Mouse (Mus musculus) limb, embryonic 14.5 days (tissue): Measurements from ENCODE around the gene Sytl3. TPM values are rescaled to one million over a fixed set of nuclear protein-coding genes. Genes with fewer than 3 reads are reported as not detected.
"Not testable (repeated sequence)": the region's sequence is repeated elsewhere in the genome, so short reads cannot be mapped to it uniquely, and the experiment has no call there.

Experiments
- ATAC-seq: fragments of 200-750 bp; cut with Nextera tagmentation; 2 replicates; pipeline ENCODE4 v1.8.0; 2017; ENCODE audit warnings: low read depth, moderate number of reproducible peaks, moderate TSS enrichment; ENCODE audit not compliant: low FRiP score
- DNase-seq: peaks from one replicate; pipeline ENCODE4 v3.0.0-alpha.2; 2015; ENCODE audit warnings: low spot score
- H3K27ac ChIP-seq: fragments of 300-500 bp; sonication (generic); replicated peaks from 2 replicates; pipeline ENCODE4 v1.5.1; 2014; ENCODE audit warnings: low read depth, mild to moderate bottlenecking, low read length, moderate library complexity, mixed read lengths
- H3K27me3 ChIP-seq: fragments of 300-500 bp; sonication (generic); 2 replicates; pipeline ENCODE4 v1.6.1; 2014; ENCODE audit warnings: low read length, mixed read lengths; ENCODE audit not compliant: control insufficient read depth, insufficient read depth
- H3K36me3 ChIP-seq: fragments of 300-500 bp; sonication (generic); 2 replicates; pipeline ENCODE4 v1.6.1; 2014; ENCODE audit warnings: mild to moderate bottlenecking, low read length, moderate library complexity, mixed read lengths; ENCODE audit not compliant: control insufficient read depth, insufficient read depth
- H3K4me1 ChIP-seq: fragments of 300-500 bp; sonication (generic); 2 replicates; pipeline ENCODE4 v1.6.1; 2014; ENCODE audit warnings: antibody characterized with exemption, low read length, mixed read lengths; ENCODE audit not compliant: control insufficient read depth, insufficient read depth
- H3K4me2 ChIP-seq: fragments of 300-500 bp; sonication (generic); replicated peaks from 2 replicates; pipeline ENCODE4 v1.6.1; 2014; ENCODE audit warnings: low read depth, mild to moderate bottlenecking, low read length, moderate library complexity; ENCODE audit not compliant: severe bottlenecking
- H3K4me3 ChIP-seq: fragments of 300-500 bp; sonication (generic); replicated peaks from 2 replicates; pipeline ENCODE4 v1.5.1; 2014; ENCODE audit warnings: low read length
- H3K9ac ChIP-seq: fragments of 300-500 bp; sonication (generic); 2 replicates; pipeline ENCODE4 v1.6.1; 2014; ENCODE audit warnings: mild to moderate bottlenecking, low read depth, low read length, moderate library complexity; ENCODE audit not compliant: severe bottlenecking
- H3K9me3 ChIP-seq: fragments of 300-500 bp; sonication (generic); 2 replicates; pipeline ENCODE4 v1.6.1; 2016; ENCODE audit warnings: low read length; ENCODE audit not compliant: control insufficient read depth
- WGBS: fragments of 180-500 bp; shearing (Covaris S2); extraction: QIAGEN DNeasy Blood & Tissue Kit; methylation state at CpG from one replicate; pipeline ENCODE4 v1.1.7; 2014; 5-methylcytosine and 5-hydroxymethylcytosine counted together
- polyA plus RNA-seq, 2 experiments: library from polyadenylated mRNA; depleted of rRNA in 1 of 2; stranded (reverse) in 1 of 2; unstranded in 1 of 2; fragments of >200 nt; fragmentation: Nextera tagmentation in 1 of 2; extraction: Ambion mirVana in 1 of 2; gene quantifications; 2 replicates each; pipeline versions ENCODE4 v1.2.1 to v1.2.3; 2012 to 2014

Gene Sytl3
- polyA plus RNA-seq, 2 experiments, result 0.10 to 0.26 TPM

DNA sequence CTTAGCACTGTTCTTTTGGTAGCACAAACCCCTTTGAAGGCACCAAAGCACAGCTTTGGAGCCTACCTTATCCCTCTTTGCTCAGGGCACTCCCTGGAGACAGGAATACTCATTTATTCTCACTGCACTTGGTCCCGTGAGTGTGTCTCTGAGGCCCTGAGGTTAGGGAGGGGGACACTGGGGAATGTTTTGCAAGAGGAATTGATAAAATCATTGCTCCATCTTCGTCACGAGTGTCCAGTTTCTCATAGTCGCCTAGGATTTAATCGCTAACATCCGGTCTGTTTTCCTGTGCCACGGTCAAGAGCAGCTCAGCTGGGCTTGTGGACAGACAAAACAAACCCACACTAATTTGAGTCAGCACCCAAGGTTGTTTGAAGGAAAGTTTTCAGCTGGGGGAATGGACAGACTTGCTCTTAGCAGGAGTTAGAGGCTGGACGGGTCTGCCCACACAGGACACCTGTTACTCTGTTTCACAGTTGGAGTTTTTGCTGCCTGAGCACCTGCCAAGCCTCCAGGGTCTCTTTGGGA is 26.5 kb downstream of the Sytl3 start:
- not testable (repeated sequence) for H3K36me3 ChIP-seq, H3K27me3 ChIP-seq, DNase-seq, H3K4me3 ChIP-seq, H3K27ac ChIP-seq, H3K9me3 ChIP-seq, H3K4me1 ChIP-seq, H3K9ac ChIP-seq, H3K4me2 ChIP-seq
- WGBS, result 0% methylated on average over 1 of the region's 8 CpGs
- ATAC-seq, result peak; percentile 25; the same call in 1 of the 2 replicates

DNA sequence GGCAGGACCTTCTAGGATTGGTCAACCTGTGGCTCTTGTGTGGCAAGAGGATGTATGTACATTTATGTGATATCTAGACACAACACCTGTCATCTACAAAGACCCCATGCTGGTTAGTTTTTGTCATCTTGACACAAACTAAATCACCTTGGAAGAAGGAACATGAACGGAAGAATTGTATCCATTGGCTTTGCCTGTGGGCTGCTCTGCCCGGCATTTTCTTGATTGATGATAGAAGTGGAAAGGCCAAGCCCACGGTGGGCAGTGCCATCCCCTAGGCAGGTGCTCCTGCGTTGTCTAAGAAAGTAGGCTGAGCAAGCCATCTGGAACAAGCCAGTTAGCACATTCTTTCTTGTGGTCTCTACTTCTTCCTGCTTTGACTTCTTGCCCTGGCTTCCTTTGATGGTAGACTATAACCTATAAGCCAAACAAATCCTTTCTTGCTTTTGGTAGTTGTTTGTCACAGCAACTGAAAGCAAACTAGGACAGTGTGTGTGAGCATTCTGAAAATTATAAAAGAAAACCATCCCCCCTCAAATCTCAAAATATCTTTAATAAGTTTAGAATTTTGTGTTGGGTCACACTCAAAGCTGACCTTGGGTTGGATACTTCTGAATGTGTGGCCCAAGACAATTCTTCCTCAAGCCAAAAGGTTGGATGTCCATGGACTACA is 27.5 kb downstream of the Sytl3 start:
- 100% methylated on average over 1 of the region's 4 CpGs for WGBS
- ATAC-seq, H3K27ac ChIP-seq: not testable (repeated sequence)

DNA sequence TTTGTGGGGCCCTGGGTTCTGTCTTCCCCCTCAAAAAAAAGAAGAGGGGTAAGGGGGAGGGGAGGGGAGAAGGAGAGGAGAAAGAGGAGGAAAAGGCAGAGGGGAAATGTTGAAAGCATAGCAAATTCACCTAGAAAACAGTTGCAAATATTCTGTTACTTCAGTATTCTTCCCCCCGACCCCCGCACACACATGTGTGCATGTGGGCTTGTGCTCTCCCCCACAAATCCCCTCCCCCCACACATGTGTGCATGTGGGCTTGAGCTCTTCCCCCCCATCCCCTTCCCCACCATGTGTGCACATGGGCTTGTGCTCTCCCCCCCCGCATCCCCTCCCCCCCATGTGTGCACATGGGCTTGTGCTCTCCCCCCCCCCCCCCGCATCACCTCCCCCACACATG is 30.5 kb downstream of the Sytl3 start:
- not testable (repeated sequence) for H3K27me3 ChIP-seq, H3K4me3 ChIP-seq, H3K4me2 ChIP-seq, DNase-seq, ATAC-seq, H3K9ac ChIP-seq, H3K27ac ChIP-seq, H3K4me1 ChIP-seq, H3K36me3 ChIP-seq, H3K9me3 ChIP-seq
- WGBS, result 86% methylated on average over 2 of the region's 4 CpGs

More for the DNA sequence above, 27.5 kb downstream of the Sytl3 start:
- DNase-seq, H3K9me3 ChIP-seq, H3K36me3 ChIP-seq, H3K9ac ChIP-seq, H3K27me3 ChIP-seq, H3K4me2 ChIP-seq, H3K4me1 ChIP-seq, H3K4me3 ChIP-seq: not testable (repeated sequence)

DNA sequence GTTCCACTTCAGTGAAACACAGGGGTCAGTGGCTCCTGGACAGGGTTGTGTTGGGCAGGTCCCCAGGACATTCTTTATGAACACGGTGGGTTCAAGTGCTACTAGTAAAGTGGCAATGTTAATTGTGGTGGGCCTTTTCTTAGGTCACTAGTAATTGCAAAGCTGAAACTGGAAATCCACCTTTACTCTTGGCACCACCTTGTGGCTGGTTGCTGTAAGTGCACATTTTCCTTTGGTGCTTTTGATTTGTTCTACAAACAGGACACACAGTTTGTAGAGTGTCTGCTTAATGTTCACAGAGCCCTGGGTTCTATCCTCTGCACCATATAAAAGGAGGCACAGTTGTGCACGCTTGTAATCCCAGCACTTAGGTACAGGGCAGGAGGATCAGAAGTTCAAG is 32.7 kb downstream of the Sytl3 start:
- 6% methylated on average over 2 of the region's 2 CpGs for WGBS

DNA sequence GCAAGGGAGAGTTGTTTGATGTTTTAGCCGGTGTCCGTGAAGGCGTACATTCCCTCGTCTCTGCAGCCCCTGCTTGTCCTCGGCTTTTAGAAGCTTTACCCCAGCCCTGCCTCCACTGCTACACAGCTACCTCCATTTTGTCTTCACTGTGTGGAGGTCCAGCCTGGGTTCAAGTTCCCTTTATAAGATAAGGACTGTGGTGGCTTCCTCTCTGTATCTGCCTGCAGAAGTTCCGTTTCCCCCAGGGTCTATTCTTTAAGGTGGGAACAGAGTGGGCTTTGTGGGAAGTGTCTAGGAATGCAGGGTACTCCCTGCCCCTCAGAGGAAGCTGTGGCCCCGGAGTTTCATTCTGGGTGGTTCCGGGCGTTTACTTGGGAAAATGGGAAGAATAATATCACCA is 36.8 kb downstream of the Sytl3 start:
- 80% methylated on average over 9 of the region's 9 CpGs for WGBS
- not testable (repeated sequence) for H3K27ac ChIP-seq, H3K36me3 ChIP-seq, DNase-seq, ATAC-seq, H3K4me3 ChIP-seq, H3K4me1 ChIP-seq, H3K9ac ChIP-seq, H3K4me2 ChIP-seq, H3K27me3 ChIP-seq, H3K9me3 ChIP-seq

More for the DNA sequence above, 32.7 kb downstream of the Sytl3 start:
- not testable (repeated sequence) for H3K27ac ChIP-seq, H3K36me3 ChIP-seq, H3K9me3 ChIP-seq, H3K4me2 ChIP-seq, H3K9ac ChIP-seq, H3K27me3 ChIP-seq, H3K4me1 ChIP-seq, ATAC-seq, H3K4me3 ChIP-seq
- peak; percentile 38 for DNase-seq

DNA sequence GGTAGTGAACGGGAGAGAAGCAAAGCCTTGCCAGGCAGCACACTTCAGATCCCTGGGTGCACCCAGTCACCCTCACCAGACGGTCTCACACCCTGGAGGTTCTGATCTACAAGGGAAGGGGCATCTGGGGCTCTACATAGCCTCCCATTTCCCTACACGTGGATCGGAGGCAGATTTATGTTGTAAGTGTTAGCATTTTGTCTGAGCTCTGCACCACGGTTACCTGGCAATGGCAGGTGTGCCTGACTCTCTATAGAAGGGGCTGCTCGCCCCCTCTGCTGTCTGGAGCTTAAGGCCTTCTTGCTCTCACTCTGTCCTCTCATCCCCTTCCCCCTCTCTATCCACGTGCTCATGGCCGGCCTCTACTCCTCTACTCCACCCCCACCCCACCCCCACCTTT is 37.6 kb downstream of the Sytl3 start:
- H3K4me1 ChIP-seq, result not testable (repeated sequence)

DNA sequence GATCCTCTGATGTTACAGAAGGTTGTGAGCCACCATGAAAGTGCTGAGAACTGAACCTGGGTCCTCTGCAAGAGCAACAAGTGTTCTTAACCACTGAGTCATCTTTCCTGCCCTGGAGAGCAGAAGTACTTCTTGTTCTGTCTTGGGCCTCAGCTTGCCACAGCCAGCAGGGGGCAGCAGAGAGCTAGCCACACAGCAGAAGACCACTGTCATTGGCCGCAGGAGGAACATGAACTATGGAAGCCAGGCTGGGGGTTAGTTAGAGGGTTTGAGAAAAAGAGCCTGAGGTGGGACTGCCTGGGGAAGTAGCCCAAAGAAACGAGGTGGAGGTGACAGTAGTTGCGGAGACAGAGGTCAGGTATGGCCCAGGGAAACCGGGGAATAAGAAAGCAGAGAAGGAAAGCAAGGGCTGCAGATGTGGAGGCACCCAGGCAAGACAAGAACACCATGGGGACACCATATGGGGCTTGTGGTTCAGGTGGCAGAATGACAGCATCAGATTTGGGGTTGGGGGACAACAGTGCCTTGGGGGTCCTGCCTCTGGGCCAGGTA is 38.4 kb downstream of the Sytl3 start:
- not testable (repeated sequence) for H3K27me3 ChIP-seq, H3K36me3 ChIP-seq, H3K9me3 ChIP-seq, H3K4me3 ChIP-seq, DNase-seq, H3K9ac ChIP-seq, H3K27ac ChIP-seq, H3K4me2 ChIP-seq, H3K4me1 ChIP-seq
- 50% methylated on average over 1 of the region's 4 CpGs for WGBS
- ATAC-seq, result peak; percentile 76; the same call in 1 of the 2 replicates

More for the DNA sequence above, 37.6 kb downstream of the Sytl3 start:
- not testable (repeated sequence) for H3K27me3 ChIP-seq, H3K4me2 ChIP-seq, H3K36me3 ChIP-seq, ATAC-seq, H3K4me3 ChIP-seq, H3K9me3 ChIP-seq, H3K9ac ChIP-seq, H3K27ac ChIP-seq, DNase-seq
- 61% methylated on average over 8 of the region's 8 CpGs for WGBS

DNA sequence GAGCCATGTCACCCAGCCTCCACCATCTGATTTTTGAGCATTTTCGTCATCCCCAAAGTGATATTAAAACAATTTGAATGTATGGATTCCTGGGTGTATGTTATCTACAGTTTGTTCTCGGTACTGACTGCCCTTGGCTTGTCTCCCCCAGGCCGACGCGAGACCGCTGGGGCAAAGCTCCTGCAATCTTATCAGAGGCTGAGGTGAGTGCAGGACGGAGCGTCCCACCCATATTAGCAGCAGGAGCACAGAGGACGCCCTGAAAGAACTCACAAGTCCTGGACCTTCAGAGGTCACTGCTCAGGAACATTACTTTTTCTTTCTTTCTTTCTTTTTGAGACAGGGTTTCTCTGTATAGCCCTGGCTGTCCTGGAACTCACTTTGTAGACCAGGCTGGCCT is 40.6 kb downstream of the Sytl3 start:
- H3K4me2 ChIP-seq, H3K4me3 ChIP-seq, H3K9ac ChIP-seq, H3K36me3 ChIP-seq, H3K27ac ChIP-seq, DNase-seq, H3K9me3 ChIP-seq, H3K27me3 ChIP-seq, H3K4me1 ChIP-seq, ATAC-seq: not testable (repeated sequence)
- 92% methylated on average over 8 of the region's 9 CpGs for WGBS
